Mouse (Mus musculus) left cerebral cortex, adult 8-10 months (tissue): ENCODE measurements around the gene Cit. TPM values are rescaled to one million over a fixed set of nuclear protein-coding genes. Genes with fewer than 3 reads are reported as not detected.

ENCODE experiments used
- DNase-seq, 2 experiments: peaks; one replicate each; pipeline ENCODE4 v3.0.0; 2022; ENCODE audit warnings: low spot score in 2 of 2
- total RNA-seq, 4 experiments: library from RNA; stranded (reverse); gene quantifications; 2 replicates each; pipeline ENCODE4 v1.2.4; 2022

The Cit gene
- total RNA-seq, 4 experiments from 2014 or later, result 181 to 207 (median 194) TPM

DNA sequence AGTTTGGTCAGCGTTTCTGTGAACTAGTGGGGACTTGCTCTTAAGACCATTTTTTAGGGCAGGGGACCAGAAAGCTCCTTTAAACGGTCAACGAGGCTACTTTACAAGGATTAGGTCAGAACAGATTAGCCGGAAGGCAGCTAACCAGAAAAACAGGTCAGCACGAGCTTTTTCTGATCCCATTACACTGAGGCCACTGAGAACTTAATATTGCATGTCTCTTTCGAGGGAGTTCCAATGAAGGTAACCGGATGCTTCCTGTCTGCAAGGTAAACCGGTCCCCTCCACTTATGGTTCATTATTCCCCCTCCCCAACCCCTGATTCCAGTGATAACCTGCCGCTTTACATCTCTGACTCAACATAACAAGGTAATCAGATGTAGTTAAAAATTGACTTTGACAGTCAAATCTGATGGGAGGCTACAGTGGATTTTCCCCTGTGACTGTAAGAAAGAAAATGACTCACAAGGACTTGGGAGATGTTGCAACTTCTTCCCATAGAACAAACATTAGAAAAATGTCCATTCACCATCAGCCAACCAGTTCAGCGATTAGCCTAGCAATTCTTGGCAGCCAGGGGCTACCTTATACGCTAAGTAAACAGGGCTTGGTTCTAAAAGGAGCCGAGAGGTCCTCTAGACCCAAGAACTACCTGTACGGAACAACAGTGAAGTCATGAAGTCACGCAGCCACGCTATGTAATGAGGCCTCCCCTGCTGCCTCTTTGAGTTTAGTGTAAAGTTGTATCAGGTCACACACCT lies 164.2 kb downstream of the Cit start:
- DNase-seq, result no peak

- DNase-seq, result no peak
Measured at GRCm38 (mm10) chr5:116009884-116010627, 165.0 kb downstream of the Cit start.

- DNase-seq, result no peak
Measured at GRCm38 (mm10) chr5:116011700-116012099, 166.6 kb downstream of the Cit start.

DNA sequence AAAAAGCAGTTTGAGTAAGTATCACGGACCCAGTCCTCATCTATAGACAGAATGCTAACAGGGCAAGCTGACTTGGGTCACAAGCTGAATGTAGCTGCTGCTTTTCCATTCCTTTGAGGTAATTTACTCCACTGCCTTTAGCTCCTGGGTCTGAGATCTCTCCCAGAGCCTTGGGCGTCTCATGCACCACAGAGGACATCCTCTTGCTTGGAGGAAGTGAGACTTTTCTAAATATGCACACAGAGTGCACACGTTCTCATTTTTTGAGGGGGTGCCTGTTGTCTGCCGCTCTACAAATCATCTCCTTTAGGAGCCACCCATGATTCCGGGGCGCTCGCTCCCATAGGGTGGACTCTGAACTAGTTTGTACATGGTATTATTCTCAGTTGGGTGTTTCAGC lies 167.4 kb downstream of the Cit start:
- no peak for DNase-seq

- no peak for DNase-seq
Measured at GRCm38 (mm10) chr5:116013821-116014220, 168.7 kb downstream of the Cit start.

DNA sequence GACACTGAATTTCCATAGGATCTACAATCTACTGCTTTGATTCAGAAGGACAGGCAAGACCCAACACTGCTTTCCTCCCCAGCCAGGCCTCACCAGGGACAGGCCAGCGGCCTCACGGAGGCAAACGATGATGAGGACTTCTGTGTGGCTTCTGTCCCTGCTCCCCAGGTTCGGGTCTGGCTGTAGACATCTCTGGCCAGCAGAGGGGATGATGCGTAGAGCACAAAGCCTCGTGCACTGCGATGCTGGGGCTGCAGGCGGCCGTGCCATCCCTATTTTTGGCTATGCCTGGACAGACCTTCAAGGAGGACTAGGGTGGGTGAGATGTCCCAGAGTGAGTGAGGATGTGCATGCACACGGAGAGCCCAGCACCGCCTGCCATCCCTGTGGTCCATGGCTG lies 169.2 kb downstream of the Cit start:
- no peak for DNase-seq

DNA sequence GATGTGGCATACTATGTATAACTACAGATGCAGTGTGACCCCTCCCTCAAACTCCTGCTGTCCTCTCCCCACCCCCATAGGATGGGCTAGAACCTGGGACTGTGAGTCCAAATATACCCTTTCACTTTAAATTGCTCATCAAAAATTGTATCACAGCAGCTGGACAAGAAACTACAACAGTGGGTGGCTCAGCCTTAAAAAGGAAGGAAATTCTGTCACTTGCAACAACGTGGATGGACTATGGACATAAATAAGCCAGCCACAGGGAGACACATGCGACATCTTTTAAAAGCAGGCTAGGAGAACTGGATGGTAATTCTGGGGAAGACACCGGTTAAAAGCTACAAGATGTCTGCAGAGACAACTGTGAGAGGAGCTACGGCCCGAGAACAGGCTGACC lies 171.5 kb downstream of the Cit start:
- no peak for DNase-seq

GRCm38 (mm10) chr5:116017391-116017790 lies 172.3 kb downstream of the Cit start:
- no peak for DNase-seq

GRCm38 (mm10) chr5:116018196-116018595 lies 173.1 kb downstream of the Cit start:
- DNase-seq, result no peak

DNA sequence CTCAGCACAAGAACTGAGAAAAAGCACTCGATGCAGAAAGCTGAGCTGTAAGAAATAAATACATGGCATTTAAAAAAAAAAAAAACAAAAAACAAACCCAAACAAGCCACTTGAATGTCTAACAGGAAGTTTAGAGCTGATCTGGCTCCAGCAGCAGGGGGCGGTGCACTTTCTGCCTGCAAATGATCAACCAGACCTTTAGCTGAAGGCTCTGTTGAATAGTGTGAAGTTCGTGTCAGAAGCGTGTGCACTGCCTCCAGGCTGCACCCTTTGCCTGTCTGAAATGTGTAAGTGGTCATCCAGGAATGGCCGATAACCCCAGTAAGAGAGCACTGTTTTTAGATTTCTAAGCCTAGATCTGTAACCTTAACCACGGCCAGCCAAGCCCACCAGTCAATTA lies 173.7 kb downstream of the Cit start:
- no peak for DNase-seq

- no peak for DNase-seq
Measured at GRCm38 (mm10) chr5:116019371-116019770, 174.3 kb downstream of the Cit start.

- no peak for DNase-seq
Measured at GRCm38 (mm10) chr5:116021552-116021951, 176.5 kb downstream of the Cit start.

- DNase-seq, result no peak
Measured at GRCm38 (mm10) chr5:116022131-116022530, 177.1 kb downstream of the Cit start.

GRCm38 (mm10) chr5:116022658-116023200 lies 177.7 kb downstream of the Cit start:
- DNase-seq, result no peak

DNA sequence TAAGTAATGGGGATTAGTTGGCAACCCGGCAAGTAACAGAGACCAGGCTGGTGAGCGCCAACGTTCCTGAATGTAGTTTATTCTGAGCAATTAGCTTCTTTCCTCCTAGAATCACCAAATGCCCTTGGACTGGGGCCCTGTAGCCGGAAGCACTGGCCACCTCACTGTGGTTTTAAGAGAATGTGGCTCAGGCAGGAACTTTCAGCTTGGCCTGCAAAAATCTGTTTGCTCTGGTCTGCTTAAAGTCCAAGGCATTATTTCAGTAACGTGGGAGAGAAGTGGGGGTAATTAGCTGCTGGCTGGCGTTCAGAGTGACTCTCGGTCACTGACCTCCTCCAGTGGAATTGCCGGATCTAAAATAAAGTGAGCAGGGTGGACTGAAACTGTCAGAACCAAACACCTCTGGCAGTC lies 178.2 kb downstream of the Cit start:
- peak in 1 of 2 experiments; percentile 57 for DNase-seq

- DNase-seq, result no peak
Measured at GRCm38 (mm10) chr5:116023821-116024284, 178.8 kb downstream of the Cit start.

GRCm38 (mm10) chr5:116024327-116024739 lies 179.3 kb downstream of the Cit start, which contains the start of gene Prkab1:
Prkab1 (minus strand) TSS chr5:116024508.
- peak; percentile 75 to 89 for DNase-seq

DNA sequence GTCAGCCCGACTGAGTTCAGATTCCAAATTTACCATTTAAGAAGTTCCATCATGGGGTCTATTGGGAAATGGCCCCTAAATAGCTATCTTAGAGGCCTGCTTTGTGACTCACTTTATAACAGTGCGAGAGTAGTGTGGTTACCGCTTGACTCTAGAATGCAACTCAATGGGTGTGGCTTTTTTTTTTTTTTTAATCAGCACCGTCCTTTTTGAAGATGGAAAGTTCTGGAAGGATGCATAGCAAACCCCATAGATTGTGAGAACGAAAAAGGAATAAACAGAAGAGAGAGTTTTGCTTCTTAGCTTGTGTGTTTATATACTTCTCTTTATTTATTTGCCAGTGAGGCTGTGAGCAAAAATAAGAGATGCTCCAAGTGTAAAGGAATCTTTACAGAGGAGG lies 181.0 kb downstream of the Cit start:
- DNase-seq, result no peak

DNA sequence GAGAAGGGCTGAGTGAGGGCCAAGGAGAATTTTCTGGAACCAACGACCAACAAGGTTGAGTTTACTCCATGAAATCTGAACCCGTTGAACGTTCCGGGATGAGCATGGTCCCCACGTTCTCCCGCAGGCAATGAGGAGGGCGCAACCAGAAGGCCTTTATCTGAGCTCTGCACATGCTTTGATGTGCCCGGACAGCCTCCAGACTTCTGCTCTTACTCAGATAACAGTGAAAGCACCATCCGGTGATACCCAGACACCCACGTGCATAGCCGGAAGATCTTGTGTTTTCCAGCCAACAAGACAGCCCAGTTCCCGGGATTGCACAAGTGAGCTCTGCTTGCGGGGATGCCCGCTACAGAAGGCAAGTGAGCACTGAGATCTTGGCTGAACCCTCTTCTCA lies 181.5 kb downstream of the Cit start:
- DNase-seq, result no peak

DNA sequence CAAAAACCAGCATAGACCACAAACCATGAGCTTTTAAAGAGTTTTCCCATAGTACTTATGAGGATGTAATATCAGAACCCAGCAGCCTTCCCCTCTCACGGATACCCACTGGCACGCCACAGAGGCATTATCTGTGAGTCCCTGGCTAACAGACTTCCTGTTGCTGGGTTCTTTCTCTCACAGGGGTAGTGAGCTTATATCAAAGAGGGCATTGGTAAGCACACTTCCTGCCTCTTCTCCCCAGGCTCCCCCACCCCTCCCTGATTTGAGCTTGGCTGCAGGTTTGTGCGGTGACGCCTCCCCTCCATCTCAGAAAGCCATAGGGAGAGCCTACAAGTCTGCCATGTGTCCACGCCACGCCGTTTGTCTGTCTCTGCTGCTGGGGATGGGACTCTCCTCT lies 184.0 kb downstream of the Cit start:
- no peak for DNase-seq

DNA sequence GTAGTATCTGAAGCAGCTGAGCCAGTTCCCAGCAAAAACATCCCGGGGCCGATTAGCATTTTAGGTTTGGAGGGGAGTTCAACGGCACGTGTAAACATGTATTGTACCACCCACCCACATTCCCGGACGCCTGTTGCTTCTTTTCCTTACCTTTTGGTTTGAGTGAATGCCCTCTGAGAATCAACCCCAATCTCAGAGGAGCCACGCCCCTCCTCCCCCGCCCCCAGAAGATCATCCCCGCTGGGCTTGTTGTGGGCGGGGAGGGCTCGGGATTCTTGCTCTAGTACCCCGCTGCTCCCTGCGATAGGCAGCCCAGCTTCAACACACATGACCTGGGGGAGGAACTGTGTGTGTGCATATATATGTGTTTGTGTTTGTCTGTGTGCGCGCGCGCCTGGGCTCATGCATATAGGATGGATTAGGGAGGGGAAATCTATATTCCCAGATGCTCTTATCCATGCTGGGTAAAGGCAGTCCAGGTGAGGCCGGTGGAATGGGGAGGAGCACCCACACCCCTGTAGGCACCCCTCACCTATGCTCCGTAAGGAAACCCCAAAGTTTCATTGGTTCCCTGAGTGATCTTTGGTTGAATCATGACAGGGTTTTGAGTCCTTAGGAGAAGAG lies 185.6 kb downstream of the Cit start:
- DNase-seq, result no peak

DNA sequence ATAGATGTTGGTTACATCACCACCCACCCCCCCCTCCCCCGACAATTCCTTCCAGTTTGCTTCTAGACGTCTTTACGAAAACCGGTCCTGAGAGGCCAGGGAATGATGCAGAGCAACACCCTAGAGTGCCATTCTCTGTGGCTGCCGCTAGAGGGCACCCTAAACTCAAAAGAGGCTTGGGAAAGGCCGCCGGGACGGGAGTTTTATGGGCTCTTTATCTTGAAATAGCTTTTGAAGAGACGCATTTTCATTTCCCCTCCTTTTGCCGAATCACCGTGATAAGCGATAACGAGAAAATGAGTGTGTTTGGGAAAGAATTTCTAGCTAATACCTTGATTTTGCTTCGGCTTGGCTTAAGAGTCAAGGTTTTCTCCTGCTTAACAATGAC lies 186.1 kb downstream of the Cit start:
- no peak for DNase-seq
